Mouse (Mus musculus): ENCODE data around the gene Trak1. TPM values are rescaled to one million over a fixed set of nuclear protein-coding genes. Genes with fewer than 3 reads are reported as not detected.

Trak1 gene
- total and polyA plus RNA-seq, 3 experiments, result 8.2 to 28.6 (median 18.1) TPM

DNA sequence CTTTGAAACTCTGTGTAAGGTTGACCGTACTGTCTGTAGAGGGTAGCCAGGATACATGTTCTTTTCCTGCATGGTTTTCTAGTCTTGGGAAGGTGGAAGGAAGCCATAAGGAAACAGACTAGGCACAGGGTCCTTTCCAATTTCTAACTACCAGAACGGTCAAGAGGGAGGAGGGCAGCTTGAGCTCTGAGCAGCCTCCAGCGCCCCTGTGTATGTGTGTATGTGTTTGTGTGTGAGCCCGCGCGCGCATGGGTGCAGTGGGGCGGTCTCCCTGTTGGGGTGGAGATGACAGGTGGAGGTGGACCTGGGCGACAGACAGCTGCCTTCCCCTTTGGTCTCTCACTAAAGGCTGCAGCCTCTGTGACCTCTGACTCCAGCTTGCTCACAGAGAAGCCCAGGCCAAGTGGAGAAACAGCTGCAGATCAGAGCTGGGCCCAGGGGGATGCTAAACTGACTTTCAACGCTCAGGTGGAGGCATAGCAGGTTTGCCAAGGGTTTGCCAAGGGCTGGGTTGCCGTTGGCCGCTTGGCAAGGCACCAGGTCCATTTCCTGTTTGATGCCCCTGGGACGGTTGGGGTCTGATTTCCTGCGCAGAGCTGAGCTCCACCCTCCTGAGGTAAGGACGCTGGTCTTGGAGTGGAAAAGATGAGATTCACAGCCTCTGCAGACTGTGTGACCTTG is 1.2 kb downstream of the Trak1 start:
- no peak for DNase-seq (ENCODE audit: extremely low read depth)
- Histone ChIP-seq H3K27me3 (replicated peaks) (peaks cover 11% of the 10 kb centered on the region), H3K27ac (ENCODE audit: insufficient read depth, low read depth) (peak overlapping the region; percentile 53), H3K4me3 (replicated peaks in 1 of 3; ENCODE audit: low read depth in 2 of 3, low read length in 2 of 3, poor library complexity in 1 of 3) (peak overlapping the region; percentile 76 to 90 (median 84)), H3K79me2 (replicated peaks; ENCODE audit: control insufficient read depth, extremely low read depth, insufficient read depth, poor library complexity, severe bottlenecking) (peaks cover 44% of the 10 kb centered on the region), H3K36me3 (replicated peaks in 1 of 2; ENCODE audit: control insufficient read depth in 1 of 2, insufficient read depth in 1 of 2, low read length in 1 of 2) (peaks cover 0 to 10% of the 10 kb centered on the region in 2 experiments), H3K4me1 (ENCODE audit: control insufficient read depth in 1 of 2, insufficient read depth in 2 of 2) (peaks cover 15 to 37% of the 10 kb centered on the region in 2 experiments), H3K4me2 (ENCODE audit: insufficient read depth, low read depth, poor library complexity, severe bottlenecking) (peak overlapping the region; percentile 98), H3K9ac (ENCODE audit: insufficient read depth, low read depth) (peak overlapping the region; percentile 89), H3K9me3 (replicated peaks; ENCODE audit: low read length) (no peaks in the 10 kb centered on the region)
- TF ChIP-seq CHD1 (IDR thresholded peaks at IDR 0.05; ENCODE audit: low read depth, low read length) (0 out of 2 replicates have a peak, but pooled peaks have one; percentile 7), NRF1 (IDR thresholded peaks at IDR 0.05; ENCODE audit: low read depth, low read length) (peak; percentile 31; the same call in 1 of the 2 replicates), SIN3A (IDR thresholded peaks at IDR 0.05; ENCODE audit: low read length) (0 out of 2 replicates have a peak, but pooled peaks have one; percentile 2), ELF1 (IDR thresholded peaks at IDR 0.05; ENCODE audit: low read depth, low read length) (peak; percentile 26; the same call in 1 of the 2 replicates), TCF12 (IDR thresholded peaks at IDR 0.05; ENCODE audit: low read depth, low read length) (no peak), CHD2 (IDR thresholded peaks at IDR 0.05; ENCODE audit: low read length) (no peak), ETS1 (conservative IDR thresholded peaks at IDR 0.05; ENCODE audit: low read depth, low read length) (peak; percentile 33)
- dilution Hi-C loops (cut with MboI; ENCODE audit: extremely low pct_ligation_motif_present, extremely low pct_unique_long_range_greater_than_20kb, low sequenced_read_pairs), result no loop called here
- in situ Hi-C loops (cut with MboI; ENCODE audit: low pct_ligation_motif_present, low pct_unique_long_range_greater_than_20kb, low sequenced_read_pairs), result no loop called here

DNA sequence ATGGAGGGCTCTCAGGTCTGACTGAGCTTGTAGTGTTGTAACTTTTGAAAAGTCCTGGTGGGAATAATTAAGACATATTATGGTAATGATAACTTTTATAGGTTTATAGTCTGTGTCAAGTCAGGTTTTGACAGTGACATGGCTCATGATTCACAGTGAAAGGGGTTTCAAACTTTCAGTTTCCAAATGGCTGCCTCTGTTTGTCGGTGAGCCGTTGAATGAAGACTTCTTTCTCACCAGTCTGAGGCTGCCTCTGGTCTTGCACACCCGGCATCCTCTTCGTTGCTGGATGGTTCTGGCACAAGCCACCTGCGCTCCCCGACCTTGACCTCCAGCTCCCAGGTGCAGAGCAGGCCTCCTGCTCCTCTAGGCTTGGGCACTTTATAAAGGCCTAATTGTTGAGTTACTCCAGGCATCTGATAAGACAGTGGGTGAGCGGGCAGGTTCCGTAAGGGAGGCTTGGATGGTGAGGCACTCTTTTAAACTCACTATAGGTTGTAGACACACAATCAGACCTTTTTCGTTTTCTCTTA is 2.0 kb downstream of the Trak1 start:
- peaks cover 22 to 45% of the 10 kb centered on the region in 2 experiments for H3K4me1 ChIP-seq (ENCODE audit: control insufficient read depth in 1 of 2, insufficient read depth in 2 of 2)
- TF ChIP-seq TCF12 (IDR thresholded peaks at IDR 0.05; ENCODE audit: low read depth, low read length) (peak; percentile 50; the same call in 1 of the 2 replicates), UBTF (IDR thresholded peaks at IDR 0.05; ENCODE audit: low read depth, low read length) (0 out of 2 replicates have a peak, but pooled peaks have one; percentile 17), CHD1 (IDR thresholded peaks at IDR 0.05; ENCODE audit: low read depth, low read length) (0 out of 2 replicates have a peak, but pooled peaks have one; percentile 4), MYC (IDR thresholded peaks at IDR 0.05; ENCODE audit: low read depth, low read length) (no peak), MAFK (IDR thresholded peaks at IDR 0.05; ENCODE audit: insufficient replicate concordance, low read length) (no peak), BHLHE40 (IDR thresholded peaks at IDR 0.05; ENCODE audit: low read depth, low read length) (0 out of 2 replicates have a peak, but pooled peaks have one; percentile 40), MXI1 (IDR thresholded peaks at IDR 0.05; ENCODE audit: low read depth, low read length) (peak; percentile 38; the same call in 1 of the 2 replicates), IRF4 (IDR thresholded peaks at IDR 0.05; ENCODE audit: low read depth, low read length) (peak; percentile 69)
- no peaks in the 10 kb centered on the region for H3K9me3 ChIP-seq (replicated peaks; ENCODE audit: low read length)
- H3K4me3 ChIP-seq (replicated peaks in 1 of 3; ENCODE audit: low read depth in 2 of 3, low read length in 2 of 3, poor library complexity in 1 of 3), result peak overlapping the region; percentile 76 to 90 (median 84)
- peak overlapping the region; percentile 98 for H3K4me2 ChIP-seq (ENCODE audit: insufficient read depth, low read depth, poor library complexity, severe bottlenecking)
- H3K36me3 ChIP-seq (replicated peaks in 1 of 2; ENCODE audit: control insufficient read depth in 1 of 2, insufficient read depth in 1 of 2, low read length in 1 of 2), result peaks cover 0 to 16% of the 10 kb centered on the region in 2 experiments
- H3K9ac ChIP-seq (ENCODE audit: insufficient read depth, low read depth), result peak overlapping the region; percentile 49; the same call in 1 of the 2 replicates
- H3K27me3 ChIP-seq (replicated peaks), result peaks cover 8% of the 10 kb centered on the region
- H3K27ac ChIP-seq (ENCODE audit: insufficient read depth, low read depth), result peak overlapping the region; percentile 49; the same call in 1 of the 2 replicates
- dilution Hi-C loops (cut with MboI; ENCODE audit: extremely low pct_ligation_motif_present, extremely low pct_unique_long_range_greater_than_20kb, low sequenced_read_pairs) (no loop called here), in situ Hi-C loops (cut with MboI; ENCODE audit: low pct_ligation_motif_present, low pct_unique_long_range_greater_than_20kb, low sequenced_read_pairs) (no loop called here)
- H3K79me2 ChIP-seq (replicated peaks; ENCODE audit: control insufficient read depth, extremely low read depth, insufficient read depth, poor library complexity, severe bottlenecking), result peaks cover 50% of the 10 kb centered on the region
- DNase-seq (ENCODE audit: extremely low read depth), result no peak
